In genomic region chr1:193189771-193190170, GRCm38 (mm10) we compare ENCODE assay signal across 7 mouse cellular contexts. TPM values are rescaled to one million over a fixed set of nuclear protein-coding genes. Genes with fewer than 3 reads are reported as not detected.
DNase-seq lines count a peak whose midpoint lies in the region; ATAC-seq and TF ChIP-seq lines count a peak whose summit lies in the region.

No protein-coding gene starts in this region.

- peak; percentile 16; the same call in 1 of the 2 replicates for ATAC-seq in lung, embryonic 14.5 days (ENCODE audit: insufficient read depth)
- ATAC-seq in intestine, embryonic 14.5 days (replicated peaks; ENCODE audit: low FRiP score, low TSS enrichment, low read depth) = no peak
- no peak for ATAC-seq in stomach, embryonic 14.5 days (ENCODE audit: insufficient number of reproducible peaks, insufficient read depth, low FRiP score, low read depth)

- H3K36me3 ChIP-seq in lung, embryonic 14.5 days (ENCODE audit: insufficient read depth) = no peaks in the 10 kb centered on the region
- no peaks in the 10 kb centered on the region for H3K36me3 ChIP-seq in intestine, embryonic 14.5 days (ENCODE audit: control insufficient read depth, insufficient read depth, low read length)
- H3K36me3 ChIP-seq in stomach, embryonic 14.5 days (ENCODE audit: control insufficient read depth, insufficient read depth, low read length) = no peaks in the 10 kb centered on the region

- H3K4me3 ChIP-seq in lung, embryonic 14.5 days (ENCODE audit: low read depth, low read length) = no peak overlapping the region
- no peak overlapping the region for H3K4me3 ChIP-seq in intestine, embryonic 14.5 days (ENCODE audit: low read depth, low read length)
- no peak overlapping the region for H3K4me3 ChIP-seq in stomach, embryonic 14.5 days (ENCODE audit: low read depth, low read length)

- no peaks in the 10 kb centered on the region for H3K27me3 ChIP-seq in lung, embryonic 14.5 days (ENCODE audit: insufficient read depth, low read length)
- H3K27me3 ChIP-seq in intestine, embryonic 14.5 days (replicated peaks; ENCODE audit: control insufficient read depth, insufficient read depth, low read length) = no peaks in the 10 kb centered on the region
- H3K27me3 ChIP-seq in stomach, embryonic 14.5 days (ENCODE audit: control insufficient read depth, insufficient read depth, low read length) = no peaks in the 10 kb centered on the region

- no peak for TF ChIP-seq CTCF in lung, embryonic 14.5 days (IDR thresholded peaks at IDR 0.05; ENCODE audit: low read depth)

- no peak overlapping the region for H3K4me2 ChIP-seq in lung, embryonic 14.5 days
- H3K4me2 ChIP-seq in intestine, embryonic 14.5 days (ENCODE audit: low read length) = peak overlapping the region; percentile 14; the same call in 1 of the 2 replicates
- 0 out of 2 replicates have a peak overlapping the region, but pooled peaks have one; percentile 0 for H3K4me2 ChIP-seq in stomach, embryonic 14.5 days (replicated peaks; ENCODE audit: low read depth, low read length)

- H3K27ac ChIP-seq in lung, embryonic 14.5 days (ENCODE audit: low read depth) = peak overlapping the region; percentile 87; the same call in 1 of the 2 replicates
- peak overlapping the region; percentile 96 for H3K27ac ChIP-seq in intestine, embryonic 14.5 days (ENCODE audit: low read depth)
- H3K27ac ChIP-seq in stomach, embryonic 14.5 days (ENCODE audit: low read length) = peak overlapping the region; percentile 76

- no peak overlapping the region for H3K9ac ChIP-seq in lung, embryonic 14.5 days
- H3K9ac ChIP-seq in intestine, embryonic 14.5 days (ENCODE audit: low read length) = no peak overlapping the region
- no peak overlapping the region for H3K9ac ChIP-seq in stomach, embryonic 14.5 days (replicated peaks; ENCODE audit: low read depth, low read length)

- DNase-seq in lung, embryonic 14.5 days = peak; percentile 30
- DNase-seq in lung, postnatal 4 days = no peak
- peak; percentile 89 for DNase-seq in fibroblast of lung, adult 2 months (ENCODE audit: low read depth)
- DNase-seq in intestine, embryonic 14.5 days (ENCODE audit: low spot score) = no peak
- DNase-seq in cerebellum, adult 8-10 months = no peak
- DNase-seq in layer of hippocampus, postnatal 25 days (ENCODE audit: extremely low spot score in 1 of 2, low spot score in 1 of 2) = no peak

- peaks cover 13% of the 10 kb centered on the region for H3K4me1 ChIP-seq in lung, embryonic 14.5 days (ENCODE audit: insufficient read depth)
- H3K4me1 ChIP-seq in intestine, embryonic 14.5 days (replicated peaks; ENCODE audit: control insufficient read depth, insufficient read depth, low read length) = peaks cover 25% of the 10 kb centered on the region
- peaks cover 27% of the 10 kb centered on the region for H3K4me1 ChIP-seq in stomach, embryonic 14.5 days (ENCODE audit: control insufficient read depth, insufficient read depth, low read length)

- 35% methylated on average over 3 of the region's 3 CpGs for WGBS in lung, embryonic 14.5 days
- WGBS in intestine, embryonic 14.5 days = 22% methylated on average over 3 of the region's 3 CpGs
- WGBS in stomach, embryonic 14.5 days = 26% methylated on average over 3 of the region's 3 CpGs

- H3K9me3 ChIP-seq in lung, embryonic 14.5 days (ENCODE audit: low read depth, low read length) = no peaks in the 10 kb centered on the region
- H3K9me3 ChIP-seq in intestine, embryonic 14.5 days (ENCODE audit: control insufficient read depth, low read length) = no peaks in the 10 kb centered on the region
- H3K9me3 ChIP-seq in stomach, embryonic 14.5 days (ENCODE audit: control insufficient read depth, low read depth, low read length) = no peaks in the 10 kb centered on the region

RNA-seq across cellular contexts. Expression of gene Traf3ip3, which starts 11.7 kb away (rescaled TPM):
- 1.9 and 4.1 TPM in 2 replicates for polyA plus RNA-seq in lung, embryonic 14.5 days (2014; fragmentation: Nextera tagmentation; extraction: Ambion mirVana)
- 3.5 and 3.8 TPM in 2 replicates for polyA plus RNA-seq in intestine, embryonic 14.5 days (2014; fragmentation: Nextera tagmentation; extraction: Ambion mirVana)
- polyA plus RNA-seq in stomach, embryonic 14.5 days (2014; fragmentation: Nextera tagmentation; extraction: Ambion mirVana) = 1.4 and 2.8 TPM in 2 replicates
- 1 to 10 TPM in 1 of 2 experiments, under 1 TPM in 1; 0.89 to 1.9 TPM for total RNA-seq in layer of hippocampus, postnatal 25 days (2021)

RNA-seq across cellular contexts. Expression of gene Lamb3, which starts 17.7 kb away (rescaled TPM):
- 24.4 and 24.7 TPM in 2 replicates for polyA plus RNA-seq in lung, embryonic 14.5 days (2014; fragmentation: Nextera tagmentation; extraction: Ambion mirVana)
- polyA plus RNA-seq in intestine, embryonic 14.5 days (2014; fragmentation: Nextera tagmentation; extraction: Ambion mirVana) = 3.4 and 4.0 TPM in 2 replicates
- polyA plus RNA-seq in stomach, embryonic 14.5 days (2014; fragmentation: Nextera tagmentation; extraction: Ambion mirVana) = 9.7 and 13.7 TPM in 2 replicates
- total RNA-seq in layer of hippocampus, postnatal 25 days (2021) = under 1 TPM; 0.76 to 0.80 TPM

RNA-seq across cellular contexts. Expression of gene A130010J15Rik, which starts 21.9 kb away (rescaled TPM):
- polyA plus RNA-seq in lung, embryonic 14.5 days (2014; fragmentation: Nextera tagmentation; extraction: Ambion mirVana) = 14.1 and 16.0 TPM in 2 replicates
- 15.6 and 17.1 TPM in 2 replicates for polyA plus RNA-seq in intestine, embryonic 14.5 days (2014; fragmentation: Nextera tagmentation; extraction: Ambion mirVana)
- 16.6 and 18.5 TPM in 2 replicates for polyA plus RNA-seq in stomach, embryonic 14.5 days (2014; fragmentation: Nextera tagmentation; extraction: Ambion mirVana)
- 1 to 10 TPM; 4.3 to 4.6 TPM for total RNA-seq in layer of hippocampus, postnatal 25 days (2021)

RNA-seq across cellular contexts. Expression of gene Irf6, which starts 36.9 kb away (rescaled TPM):
- polyA plus RNA-seq in lung, embryonic 14.5 days (2014; fragmentation: Nextera tagmentation; extraction: Ambion mirVana) = 12.0 and 12.3 TPM in 2 replicates
- 69.1 and 71.5 TPM in 2 replicates for polyA plus RNA-seq in intestine, embryonic 14.5 days (2014; fragmentation: Nextera tagmentation; extraction: Ambion mirVana)
- 56.6 and 61.0 TPM in 2 replicates for polyA plus RNA-seq in stomach, embryonic 14.5 days (2014; fragmentation: Nextera tagmentation; extraction: Ambion mirVana)
- 1 to 10 TPM in 1 of 2 experiments, under 1 TPM in 1; 0.49 to 1.1 TPM for total RNA-seq in layer of hippocampus, postnatal 25 days (2021)

RNA-seq across cellular contexts. Expression of gene Diexf, which starts 59.7 kb away (rescaled TPM):
- 9.0 and 9.5 TPM in 2 replicates for polyA plus RNA-seq in lung, embryonic 14.5 days (2014; fragmentation: Nextera tagmentation; extraction: Ambion mirVana)
- polyA plus RNA-seq in intestine, embryonic 14.5 days (2014; fragmentation: Nextera tagmentation; extraction: Ambion mirVana) = 11.2 and 12.1 TPM in 2 replicates
- polyA plus RNA-seq in stomach, embryonic 14.5 days (2014; fragmentation: Nextera tagmentation; extraction: Ambion mirVana) = 10.6 and 10.9 TPM in 2 replicates
- total RNA-seq in layer of hippocampus, postnatal 25 days (2021) = 10 to 100 TPM; 22.4 to 26.1 TPM

Comparison
In these comparisons a context has a peak if more than half of its experiments do, and no peak if none do; other contexts are left out.
1. DNase-seq: peak in lung, embryonic 14.5 days (single experiment) and fibroblast of lung, adult 2 months (single experiment); none in lung, postnatal 4 days (0 of 2), intestine, embryonic 14.5 days (single experiment), cerebellum, adult 8-10 months (single experiment) and layer of hippocampus, postnatal 25 days (0 of 2).
2. Peak in every context shown above with its lines, with median percentiles within 50 percentile points of each other: H3K27ac ChIP-seq.